In the genomic region with DNA sequence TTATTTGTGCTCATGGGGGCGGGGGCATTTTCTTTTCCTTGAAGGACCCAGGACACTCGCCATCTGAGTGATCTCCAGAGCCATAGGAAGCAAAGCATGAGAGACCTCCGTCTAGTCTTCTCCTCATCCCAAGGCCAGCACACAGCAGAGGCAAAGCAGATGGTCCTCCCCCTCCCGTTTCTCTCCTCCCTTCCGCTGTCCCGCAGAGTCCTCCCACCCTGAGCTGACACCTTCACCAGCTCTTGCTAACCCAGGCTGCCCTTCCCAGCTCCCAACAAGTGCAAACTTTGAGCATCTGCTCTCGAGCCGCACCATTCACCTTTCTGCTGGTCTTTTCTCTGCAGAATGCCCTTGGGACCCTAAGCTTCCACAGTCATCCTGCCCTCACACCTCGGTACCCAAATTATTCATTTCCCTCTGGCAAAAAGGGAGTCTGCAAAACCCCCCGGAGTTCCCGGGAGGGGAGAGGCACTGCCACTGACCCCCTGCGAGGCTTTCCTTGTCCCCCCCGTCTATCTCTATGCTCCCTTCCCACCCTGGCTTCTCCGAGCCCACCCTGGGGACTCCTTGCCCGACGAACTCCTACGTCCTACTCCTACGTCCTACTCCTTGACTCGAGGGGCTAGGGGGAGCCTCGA, we compare ENCODE assay signal across 8 mouse cellular contexts. TPM values are rescaled to one million over a fixed set of nuclear protein-coding genes. Genes with fewer than 3 reads are reported as not detected.
DNase-seq lines count a peak whose midpoint lies in the region; ATAC-seq lines count a peak whose summit lies in the region.
"Had no signal": no experiment of that assay in that cellular context is flagged by ENCODE, and none has a peak within 500 bp of the region (broad histone marks: within the 10 kb centered on the region; RNA-seq: fewer than 3 reads in every experiment).

No protein-coding gene starts in this region.

- peak overlapping the region; percentile 60 for H3K9ac ChIP-seq in embryonic facial prominence, embryonic 12.5 days
- H3K9ac ChIP-seq in hindbrain, embryonic 14.5 days: peak overlapping the region; percentile 67
- H3K9ac ChIP-seq in limb, embryonic 15.5 days: peak overlapping the region; percentile 63
- H3K9ac ChIP-seq in stomach, embryonic 14.5 days (replicated peaks; ENCODE audit: low read depth, low read length): peak overlapping the region; percentile 42; the same call in 1 of the 2 replicates

- WGBS in embryonic facial prominence, embryonic 12.5 days: 4% methylated on average over 20 of the region's 20 CpGs
- whole genome bisulfite sequencing in hindbrain, embryonic 14.5 days: 8% methylated on average over 20 of the region's 20 CpGs
- 4% methylated on average over 20 of the region's 20 CpGs for WGBS in limb, embryonic 15.5 days
- WGBS in stomach, embryonic 14.5 days: 3% methylated on average over 20 of the region's 20 CpGs

- ATAC-seq in embryonic facial prominence, embryonic 12.5 days (ENCODE audit: insufficient number of reproducible peaks, insufficient read depth, low FRiP score, low TSS enrichment): no peak
- no peak for ATAC-seq in hindbrain, embryonic 14.5 days (ENCODE audit: low FRiP score)
- peak; percentile 17; the same call in 1 of the 2 replicates for ATAC-seq in limb, embryonic 15.5 days (ENCODE audit: insufficient number of reproducible peaks, low FRiP score, low TSS enrichment, low read depth)
- ATAC-seq in stomach, embryonic 14.5 days (ENCODE audit: insufficient number of reproducible peaks, insufficient read depth, low FRiP score, low read depth): peak; percentile 31; the same call in 1 of the 2 replicates

- H3K4me1 ChIP-seq in embryonic facial prominence, embryonic 12.5 days: no peaks in the 10 kb centered on the region
- H3K4me1 ChIP-seq in hindbrain, embryonic 14.5 days (replicated peaks; ENCODE audit: control insufficient read depth, insufficient read depth, low read length): peaks cover 8% of the 10 kb centered on the region; the same call in 1 of the 2 replicates
- peaks cover 25% of the 10 kb centered on the region for H3K4me1 ChIP-seq in limb, embryonic 15.5 days
- H3K4me1 ChIP-seq in stomach, embryonic 14.5 days (ENCODE audit: control insufficient read depth, insufficient read depth, low read length): peaks cover 4% of the 10 kb centered on the region; the same call in 1 of the 2 replicates

- peak overlapping the region; percentile 69 for H3K4me3 ChIP-seq in embryonic facial prominence, embryonic 12.5 days
- peak overlapping the region; percentile 78 for H3K4me3 ChIP-seq in hindbrain, embryonic 14.5 days (replicated peaks; ENCODE audit: low read length)
- H3K4me3 ChIP-seq in limb, embryonic 15.5 days: peak overlapping the region; percentile 60
- H3K4me3 ChIP-seq in stomach, embryonic 14.5 days (ENCODE audit: low read depth, low read length): peak overlapping the region; percentile 62

- no peaks in the 10 kb centered on the region for H3K9me3 ChIP-seq in embryonic facial prominence, embryonic 12.5 days
- no peaks in the 10 kb centered on the region for H3K9me3 ChIP-seq in hindbrain, embryonic 14.5 days (ENCODE audit: control insufficient read depth, low read length)
- no peaks in the 10 kb centered on the region for H3K9me3 ChIP-seq in limb, embryonic 15.5 days
- no peaks in the 10 kb centered on the region for H3K9me3 ChIP-seq in stomach, embryonic 14.5 days (ENCODE audit: control insufficient read depth, low read depth, low read length)

- peak overlapping the region; percentile 99 for H3K4me2 ChIP-seq in embryonic facial prominence, embryonic 12.5 days (replicated peaks)
- H3K4me2 ChIP-seq in hindbrain, embryonic 14.5 days (replicated peaks): peak overlapping the region; percentile 99
- H3K4me2 ChIP-seq in limb, embryonic 15.5 days: peak overlapping the region; percentile 92
- H3K4me2 ChIP-seq in stomach, embryonic 14.5 days (replicated peaks; ENCODE audit: low read depth, low read length): peak overlapping the region; percentile 99

- no peak overlapping the region for H3K27ac ChIP-seq in embryonic facial prominence, embryonic 12.5 days
- no peak overlapping the region for H3K27ac ChIP-seq in hindbrain, embryonic 14.5 days
- peak overlapping the region; percentile 67 for H3K27ac ChIP-seq in limb, embryonic 15.5 days
- H3K27ac ChIP-seq in stomach, embryonic 14.5 days (ENCODE audit: low read length): no peak overlapping the region
- H3K27ac ChIP-seq: macrophage had no signal

- H3K27me3 ChIP-seq in embryonic facial prominence, embryonic 12.5 days: peaks cover 34% of the 10 kb centered on the region
- H3K27me3 ChIP-seq in hindbrain, embryonic 14.5 days (ENCODE audit: control insufficient read depth, insufficient read depth, low read length): peaks cover 42% of the 10 kb centered on the region
- H3K27me3 ChIP-seq in limb, embryonic 15.5 days: peaks cover 38% of the 10 kb centered on the region
- peaks cover 3% of the 10 kb centered on the region; the same call in 1 of the 2 replicates for H3K27me3 ChIP-seq in stomach, embryonic 14.5 days (ENCODE audit: control insufficient read depth, insufficient read depth, low read length)

- DNase-seq in right cerebral cortex, adult 18-20 months: peak; percentile 78
- DNase-seq in right cerebral cortex, postnatal 14 days: no peak
- DNase-seq in hindbrain, embryonic 14.5 days (ENCODE audit: low spot score): no peak
- no peak for DNase-seq in thymus, postnatal 14 days

- H3K36me3 ChIP-seq in embryonic facial prominence, embryonic 12.5 days: no peaks in the 10 kb centered on the region
- H3K36me3 ChIP-seq in hindbrain, embryonic 14.5 days (replicated peaks; ENCODE audit: control insufficient read depth, insufficient read depth): no peaks in the 10 kb centered on the region
- H3K36me3 ChIP-seq in limb, embryonic 15.5 days: no peaks in the 10 kb centered on the region
- H3K36me3 ChIP-seq in stomach, embryonic 14.5 days (ENCODE audit: control insufficient read depth, insufficient read depth, low read length): no peaks in the 10 kb centered on the region

RNA-seq across cellular contexts. Expression of a gene that starts 3.5 kb away (rescaled TPM):
- polyA plus RNA-seq in embryonic facial prominence, embryonic 12.5 days (2016; fragmentation: Nextera tagmentation; extraction: Ambion mirVana): 3.2 and 3.6 TPM in 2 replicates
- 14.1 and 14.5 TPM in 2 replicates for polyA plus RNA-seq in hindbrain, embryonic 14.5 days (2014; fragmentation: Nextera tagmentation; extraction: Ambion mirVana)
- polyA plus RNA-seq in limb, embryonic 15.5 days (2015; fragmentation: Nextera tagmentation; extraction: Ambion mirVana): 12.0 and 12.9 TPM in 2 replicates
- 5.6 and 6.2 TPM in 2 replicates for polyA plus RNA-seq in stomach, embryonic 14.5 days (2014; fragmentation: Nextera tagmentation; extraction: Ambion mirVana)
- polyA plus RNA-seq: macrophage had no signal

Comparison
In these comparisons a context has a peak if more than half of its experiments do, and no peak if none do; other contexts are left out.
1. ATAC-seq: peak in limb, embryonic 15.5 days (single experiment) and stomach, embryonic 14.5 days (single experiment); none in embryonic facial prominence, embryonic 12.5 days (single experiment) and hindbrain, embryonic 14.5 days (single experiment).
2. Peak in every context shown above with its lines, with median percentiles within 50 percentile points of each other: H3K4me2 ChIP-seq, H3K4me3 ChIP-seq and H3K9ac ChIP-seq.